Mouse (Mus musculus) cerebellum, adult 11 months (tissue): ENCODE data around the gene Anxa8.

Experiments used
- DNase-seq: peaks from one replicate; pipeline ENCODE4 v3.0.0; 2022

The Anxa8 gene

GRCm38 (mm10) chr14:34120016-34120910, 34.5 kb downstream of the Anxa8 start:
- no peak for DNase-seq

GRCm38 (mm10) chr14:34120923-34121351, 35.2 kb downstream of the Anxa8 start:
- no peak for DNase-seq

GRCm38 (mm10) chr14:34121691-34122090, 35.9 kb downstream of the Anxa8 start:
- DNase-seq, result no peak

GRCm38 (mm10) chr14:34131216-34131615, 45.4 kb downstream of the Anxa8 start:
- DNase-seq, result no peak

GRCm38 (mm10) chr14:34135391-34135790, 49.6 kb downstream of the Anxa8 start:
- DNase-seq, result no peak

GRCm38 (mm10) chr14:34139671-34140664, 54.2 kb downstream of the Anxa8 start:
- DNase-seq, result no peak

GRCm38 (mm10) chr14:34142316-34142715, 56.5 kb downstream of the Anxa8 start:
- DNase-seq, result no peak

- DNase-seq, result no peak
Measured at GRCm38 (mm10) chr14:34142915-34143314, 57.1 kb downstream of the Anxa8 start.
